Mouse (Mus musculus): ENCODE measurements around the gene Scd3. TPM values are rescaled to one million over a fixed set of nuclear protein-coding genes. Genes with fewer than 3 reads are reported as not detected.

Gene Scd3
- polyA plus RNA-seq, 1 experiment from 2014 or later: 0.97 TPM

DNA sequence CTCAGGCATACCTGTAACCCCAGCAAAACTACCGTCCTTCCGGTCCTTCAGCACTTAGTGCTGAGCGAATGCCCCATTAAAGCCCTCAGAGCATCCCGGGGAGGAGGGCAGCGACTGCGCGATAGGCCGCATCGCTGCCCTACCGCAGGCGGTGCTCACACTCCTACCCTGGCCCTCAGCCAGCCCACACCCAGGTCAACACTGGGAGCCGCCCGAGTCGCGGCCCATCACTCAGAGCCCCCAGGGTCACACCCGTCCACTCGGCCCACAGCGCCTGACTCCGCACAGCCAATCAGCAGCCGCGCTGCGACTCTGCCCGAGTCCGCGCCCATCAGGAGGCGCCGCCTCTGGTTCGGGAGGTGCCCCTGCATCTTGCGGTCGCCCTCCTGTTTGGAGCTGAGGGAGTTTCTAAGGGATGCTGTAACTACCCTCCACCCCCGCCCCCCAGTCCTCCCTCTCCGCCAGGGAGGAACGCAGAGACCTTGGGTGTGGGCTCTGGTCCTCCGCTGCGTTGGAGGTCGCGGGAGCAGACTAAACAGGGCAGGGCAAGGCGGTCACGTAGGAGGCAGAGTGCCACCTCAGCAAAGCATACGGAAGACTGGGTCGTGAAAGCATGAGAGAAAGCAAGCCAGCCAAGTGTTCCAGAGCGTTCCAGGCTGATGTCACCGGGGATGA is 63.9 kb downstream of the Scd3 start:
- Histone ChIP-seq H3K4me1 (ENCODE audit: control insufficient read depth, insufficient read depth, low read length) (peaks cover 10% of the 10 kb centered on the region; the same call in 1 of the 2 replicates), H3K9me3 (ENCODE audit: control insufficient read depth, low read depth, low read length) (no peaks in the 10 kb centered on the region), H3K27ac (ENCODE audit: low read length) (peak overlapping the region; percentile 96), H3K4me2 (replicated peaks; ENCODE audit: low read depth, low read length) (peak overlapping the region; percentile 59), H3K9ac (replicated peaks; ENCODE audit: low read depth, low read length) (peak overlapping the region; percentile 48), H3K27me3 (ENCODE audit: control insufficient read depth, insufficient read depth, low read length) (no peaks in the 10 kb centered on the region), H3K36me3 (ENCODE audit: control insufficient read depth, insufficient read depth, low read length) (no peaks in the 10 kb centered on the region), H3K4me3 (ENCODE audit: low read depth, low read length) (peak overlapping the region; percentile 50)
- under 1% methylated on average over 43 of the region's 43 CpGs for WGBS
- ATAC-seq (ENCODE audit: insufficient number of reproducible peaks, insufficient read depth, low FRiP score, low read depth): peak; percentile 99

DNA sequence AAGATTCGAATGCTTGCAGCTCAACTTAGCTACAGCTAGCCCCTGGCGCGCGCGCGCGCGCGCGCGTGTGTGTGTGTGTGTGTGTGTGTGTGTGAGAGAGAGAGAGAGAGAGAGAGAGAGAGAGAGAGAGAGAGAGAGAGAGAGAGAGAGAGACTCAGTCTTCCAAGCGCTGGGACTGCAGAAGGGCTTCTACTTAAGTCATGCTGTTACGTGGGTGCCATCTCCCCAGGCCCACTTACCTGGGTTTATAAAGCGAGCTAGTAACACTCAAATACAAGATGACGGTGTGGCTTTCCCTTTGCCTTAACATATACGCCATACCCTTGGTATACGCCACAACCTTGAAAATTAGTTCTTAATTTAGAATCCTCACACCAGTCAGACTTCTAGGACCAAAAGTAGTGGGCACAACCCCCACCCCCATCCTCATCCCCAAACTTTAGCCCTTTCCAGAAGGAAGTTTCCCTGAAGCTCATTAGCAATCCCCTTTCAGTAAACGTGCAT is 64.5 kb downstream of the Scd3 start:
- WGBS: 7% methylated on average over 18 of the region's 18 CpGs
- Histone ChIP-seq H3K36me3 (ENCODE audit: control insufficient read depth, insufficient read depth, low read length) (no peaks in the 10 kb centered on the region), H3K9me3 (ENCODE audit: control insufficient read depth, low read depth, low read length) (no peaks in the 10 kb centered on the region), H3K4me3 (ENCODE audit: low read depth, low read length) (peak overlapping the region; percentile 50), H3K4me1 (ENCODE audit: control insufficient read depth, insufficient read depth, low read length) (peaks cover 10% of the 10 kb centered on the region; the same call in 1 of the 2 replicates), H3K27ac (ENCODE audit: low read length) (peak overlapping the region; percentile 96), H3K27me3 (ENCODE audit: control insufficient read depth, insufficient read depth, low read length) (no peaks in the 10 kb centered on the region), H3K4me2 (replicated peaks; ENCODE audit: low read depth, low read length) (peak overlapping the region; percentile 59), H3K9ac (replicated peaks; ENCODE audit: low read depth, low read length) (peak overlapping the region; percentile 48)
- ATAC-seq (ENCODE audit: insufficient number of reproducible peaks, insufficient read depth, low FRiP score, low read depth): no peak

DNA sequence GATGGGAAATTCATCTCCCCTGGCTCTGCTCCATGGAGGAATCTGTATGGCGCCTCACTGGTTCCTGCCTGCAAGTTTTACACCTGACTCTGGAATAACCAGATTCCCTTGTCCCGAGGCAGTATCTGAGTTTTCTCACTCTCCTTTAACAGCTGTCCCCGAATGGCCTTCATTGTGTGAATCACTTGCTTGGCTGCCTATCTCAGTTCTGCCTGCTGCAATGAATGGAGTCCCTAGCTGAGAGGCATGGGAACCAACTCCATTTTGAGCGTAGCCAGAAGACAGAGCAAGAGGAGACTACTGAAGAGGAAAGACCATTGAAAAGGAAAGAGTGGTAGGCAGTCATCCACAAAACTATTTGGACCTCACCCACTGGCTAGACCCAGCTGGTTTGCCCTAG is 70.6 kb downstream of the Scd3 start:
- no peak for ATAC-seq (ENCODE audit: insufficient number of reproducible peaks, insufficient read depth, low FRiP score, low read depth)
- Histone ChIP-seq H3K36me3 (ENCODE audit: control insufficient read depth, insufficient read depth, low read length) (no peaks in the 10 kb centered on the region), H3K4me1 (ENCODE audit: control insufficient read depth, insufficient read depth, low read length) (no peaks in the 10 kb centered on the region), H3K9me3 (ENCODE audit: control insufficient read depth, low read depth, low read length) (no peaks in the 10 kb centered on the region), H3K4me3 (ENCODE audit: low read depth, low read length) (no peak overlapping the region), H3K4me2 (replicated peaks; ENCODE audit: low read depth, low read length) (no peak overlapping the region), H3K27ac (ENCODE audit: low read length) (no peak overlapping the region), H3K27me3 (ENCODE audit: control insufficient read depth, insufficient read depth, low read length) (no peaks in the 10 kb centered on the region), H3K9ac (replicated peaks; ENCODE audit: low read depth, low read length) (no peak overlapping the region)
- 83% methylated on average over 4 of the region's 4 CpGs for WGBS

DNA sequence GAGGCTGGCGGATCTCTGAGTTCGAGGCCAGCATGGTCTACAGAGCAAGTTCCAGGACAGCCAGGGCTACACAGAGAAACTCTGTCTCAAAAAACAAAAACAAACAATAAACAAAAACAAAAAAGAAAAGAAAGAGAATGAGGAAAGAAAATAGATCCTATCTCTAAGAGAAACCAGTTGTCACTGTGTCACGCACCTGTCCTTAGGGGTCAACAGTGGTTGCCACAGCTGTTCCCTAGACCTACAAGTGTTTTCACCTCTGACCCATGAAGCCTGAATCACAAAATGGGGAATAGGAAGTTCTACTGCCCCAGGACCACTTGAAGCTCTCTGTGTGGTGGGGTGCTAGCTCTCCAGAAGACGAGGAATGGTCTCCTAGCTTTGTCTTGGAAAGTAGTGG is 71.4 kb downstream of the Scd3 start:
- Histone ChIP-seq H3K27me3 (ENCODE audit: control insufficient read depth, insufficient read depth, low read length) (no peaks in the 10 kb centered on the region), H3K36me3 (ENCODE audit: control insufficient read depth, insufficient read depth, low read length) (no peaks in the 10 kb centered on the region), H3K27ac (ENCODE audit: low read length) (no peak overlapping the region), H3K4me3 (ENCODE audit: low read depth, low read length) (no peak overlapping the region), H3K4me1 (ENCODE audit: control insufficient read depth, insufficient read depth, low read length) (no peaks in the 10 kb centered on the region), H3K4me2 (replicated peaks; ENCODE audit: low read depth, low read length) (no peak overlapping the region), H3K9ac (replicated peaks; ENCODE audit: low read depth, low read length) (no peak overlapping the region), H3K9me3 (ENCODE audit: control insufficient read depth, low read depth, low read length) (no peaks in the 10 kb centered on the region)
- no peak for ATAC-seq (ENCODE audit: insufficient number of reproducible peaks, insufficient read depth, low FRiP score, low read depth)
- 90% methylated on average over 4 of the region's 4 CpGs for WGBS

DNA sequence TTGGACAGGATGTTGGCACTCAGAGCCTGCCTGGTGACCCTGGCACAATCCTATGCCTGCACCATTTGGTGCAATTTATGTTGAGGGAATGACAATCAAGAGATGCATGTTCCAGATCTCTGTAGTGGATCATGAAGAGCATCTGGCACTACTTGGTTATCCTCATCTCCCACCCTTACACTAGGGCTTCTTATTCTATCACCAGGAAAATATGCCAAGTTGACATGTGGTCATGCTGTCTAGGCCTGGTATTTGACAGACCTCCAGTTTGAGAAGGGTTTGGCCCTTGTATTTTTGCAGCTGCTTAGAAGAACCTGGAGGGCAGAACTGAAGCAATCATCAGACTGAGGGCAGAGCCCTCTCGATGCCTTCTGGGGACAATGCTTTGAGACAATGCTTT is 72.3 kb downstream of the Scd3 start:
- H3K27me3 ChIP-seq (ENCODE audit: control insufficient read depth, insufficient read depth, low read length): no peaks in the 10 kb centered on the region
- ATAC-seq (ENCODE audit: insufficient number of reproducible peaks, insufficient read depth, low FRiP score, low read depth): no peak
- 85% methylated on average over 1 of the region's 1 CpGs for WGBS
- no peak overlapping the region for H3K4me2 ChIP-seq (replicated peaks; ENCODE audit: low read depth, low read length)
- no peak overlapping the region for H3K9ac ChIP-seq (replicated peaks; ENCODE audit: low read depth, low read length)
- H3K4me1 ChIP-seq (ENCODE audit: control insufficient read depth, insufficient read depth, low read length): peaks cover 4% of the 10 kb centered on the region; the same call in 1 of the 2 replicates
- no peak overlapping the region for H3K4me3 ChIP-seq (ENCODE audit: low read depth, low read length)
- H3K36me3 ChIP-seq (ENCODE audit: control insufficient read depth, insufficient read depth, low read length): no peaks in the 10 kb centered on the region
- no peak overlapping the region for H3K27ac ChIP-seq (ENCODE audit: low read length)
- no peaks in the 10 kb centered on the region for H3K9me3 ChIP-seq (ENCODE audit: control insufficient read depth, low read depth, low read length)

DNA sequence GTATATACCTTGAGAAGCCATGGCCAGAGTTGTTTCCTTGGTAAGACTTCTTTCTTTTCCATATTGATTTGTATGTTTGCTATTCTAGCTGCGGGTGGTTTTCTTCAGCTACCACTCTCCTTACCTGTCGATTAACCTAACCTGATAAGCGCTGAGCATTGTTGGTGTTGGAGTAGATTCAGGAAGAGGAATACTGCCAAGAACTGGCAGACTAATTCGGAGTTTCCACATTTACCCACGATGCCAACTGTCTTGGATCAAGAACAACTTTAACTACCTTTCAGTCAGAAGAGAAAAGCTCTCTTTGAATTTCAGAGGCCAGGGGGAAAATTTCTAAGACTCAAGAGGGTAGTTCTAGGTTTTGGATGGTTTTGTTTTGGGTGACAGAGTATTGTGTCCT is 73.8 kb downstream of the Scd3 start:
- Histone ChIP-seq H3K9ac (replicated peaks; ENCODE audit: low read depth, low read length) (no peak overlapping the region), H3K27ac (ENCODE audit: low read length) (no peak overlapping the region), H3K9me3 (ENCODE audit: control insufficient read depth, low read depth, low read length) (no peaks in the 10 kb centered on the region), H3K4me3 (ENCODE audit: low read depth, low read length) (no peak overlapping the region), H3K36me3 (ENCODE audit: control insufficient read depth, insufficient read depth, low read length) (no peaks in the 10 kb centered on the region), H3K4me2 (replicated peaks; ENCODE audit: low read depth, low read length) (no peak overlapping the region), H3K4me1 (ENCODE audit: control insufficient read depth, insufficient read depth, low read length) (peaks cover 13% of the 10 kb centered on the region; the same call in 1 of the 2 replicates), H3K27me3 (ENCODE audit: control insufficient read depth, insufficient read depth, low read length) (no peaks in the 10 kb centered on the region)
- 73% methylated on average over 5 of the region's 5 CpGs for WGBS
- ATAC-seq (ENCODE audit: insufficient number of reproducible peaks, insufficient read depth, low FRiP score, low read depth): no peak

DNA sequence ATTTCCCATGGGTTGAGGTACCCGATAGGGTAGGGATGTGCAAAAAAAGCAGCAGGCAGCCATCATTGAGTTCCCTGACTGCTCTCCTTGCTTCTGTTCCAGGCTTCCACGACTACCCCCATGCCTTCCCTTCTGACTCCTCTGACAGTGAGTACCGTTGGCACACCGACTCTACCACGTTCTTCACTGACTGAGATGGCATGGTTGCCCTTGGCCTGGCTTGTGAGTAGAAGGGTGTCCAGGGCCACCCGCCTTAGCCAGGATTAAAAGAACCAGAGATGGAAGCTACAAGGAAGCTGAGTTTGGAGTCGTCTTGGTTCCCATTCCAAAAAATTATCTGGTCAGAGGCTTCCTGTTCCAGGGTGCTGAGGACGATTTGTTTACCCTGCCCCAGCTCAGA is 74.9 kb downstream of the Scd3 start:
- WGBS: 79% methylated on average over 8 of the region's 8 CpGs

DNA sequence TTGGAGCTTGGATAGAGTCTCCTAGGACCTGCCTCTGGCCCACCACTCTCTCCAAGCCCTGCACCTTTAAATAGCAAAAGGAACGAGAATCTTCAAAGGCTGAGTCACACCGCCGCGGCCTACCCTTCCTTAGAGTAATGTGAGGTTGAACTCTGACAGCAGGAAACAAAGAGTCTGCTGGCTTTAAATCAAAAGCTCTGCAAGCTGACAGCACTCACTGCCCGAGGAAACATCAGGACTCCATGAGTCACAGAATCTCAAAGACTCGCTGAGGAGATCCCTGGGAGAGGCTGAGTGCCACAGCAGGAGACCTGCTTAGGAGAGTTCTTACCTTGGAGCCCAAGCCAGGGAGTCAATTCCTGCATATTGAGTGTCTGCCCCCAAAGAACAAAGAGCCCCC is 77.7 kb downstream of the Scd3 start:
- H3K4me3 ChIP-seq (ENCODE audit: low read depth, low read length): no peak overlapping the region
- peak overlapping the region; percentile 34 for H3K27ac ChIP-seq (ENCODE audit: low read length)
- WGBS: 7% methylated on average over 6 of the region's 6 CpGs
- H3K36me3 ChIP-seq (ENCODE audit: control insufficient read depth, insufficient read depth, low read length): no peaks in the 10 kb centered on the region
- H3K9ac ChIP-seq (replicated peaks; ENCODE audit: low read depth, low read length): no peak overlapping the region
- H3K9me3 ChIP-seq (ENCODE audit: control insufficient read depth, low read depth, low read length): no peaks in the 10 kb centered on the region
- H3K4me1 ChIP-seq (ENCODE audit: control insufficient read depth, insufficient read depth, low read length): peaks cover 33% of the 10 kb centered on the region; the same call in 1 of the 2 replicates
- no peak for ATAC-seq (ENCODE audit: insufficient number of reproducible peaks, insufficient read depth, low FRiP score, low read depth)
- no peak overlapping the region for H3K4me2 ChIP-seq (replicated peaks; ENCODE audit: low read depth, low read length)
- H3K27me3 ChIP-seq (ENCODE audit: control insufficient read depth, insufficient read depth, low read length): no peaks in the 10 kb centered on the region

More for the DNA sequence above, 74.9 kb downstream of the Scd3 start:
- no peak overlapping the region for H3K4me2 ChIP-seq (replicated peaks; ENCODE audit: low read depth, low read length)
- no peaks in the 10 kb centered on the region for H3K9me3 ChIP-seq (ENCODE audit: control insufficient read depth, low read depth, low read length)
- H3K27me3 ChIP-seq (ENCODE audit: control insufficient read depth, insufficient read depth, low read length): no peaks in the 10 kb centered on the region
- no peak overlapping the region for H3K27ac ChIP-seq (ENCODE audit: low read length)
- peaks cover 21% of the 10 kb centered on the region; the same call in 1 of the 2 replicates for H3K4me1 ChIP-seq (ENCODE audit: control insufficient read depth, insufficient read depth, low read length)
- no peak overlapping the region for H3K9ac ChIP-seq (replicated peaks; ENCODE audit: low read depth, low read length)
- no peaks in the 10 kb centered on the region for H3K36me3 ChIP-seq (ENCODE audit: control insufficient read depth, insufficient read depth, low read length)
- no peak for ATAC-seq (ENCODE audit: insufficient number of reproducible peaks, insufficient read depth, low FRiP score, low read depth)
- H3K4me3 ChIP-seq (ENCODE audit: low read depth, low read length): no peak overlapping the region
